Mouse (Mus musculus): Measurements from ENCODE around the gene Gtf2a2. TPM values are rescaled to one million over a fixed set of nuclear protein-coding genes. Genes with fewer than 3 reads are reported as not detected.

Gtf2a2 gene
- polyA plus RNA-seq, 1 experiment from 2014 or later = 247 TPM

GRCm38 (mm10) chr9:70024648-70025047 is 12.3 kb downstream of the Gtf2a2 start:
- H3K27ac ChIP-seq = no peak overlapping the region
- no peak overlapping the region for H3K4me3 ChIP-seq
- no peak overlapping the region for H3K4me2 ChIP-seq
- no peaks in the 10 kb centered on the region for H3K27me3 ChIP-seq
- H3K4me1 ChIP-seq = no peaks in the 10 kb centered on the region
- H3K9ac ChIP-seq = no peak overlapping the region
- no peaks in the 10 kb centered on the region for H3K9me3 ChIP-seq (replicated peaks)
- no peak for ATAC-seq
- H3K36me3 ChIP-seq (ENCODE audit: poor library complexity, severe bottlenecking) = peaks cover 8% of the 10 kb centered on the region

GRCm38 (mm10) chr9:70025365-70026012 is 13.1 kb downstream of the Gtf2a2 start:
- Histone ChIP-seq H3K4me1 (no peaks in the 10 kb centered on the region), H3K27me3 (no peaks in the 10 kb centered on the region), H3K9ac (no peak overlapping the region), H3K36me3 (ENCODE audit: poor library complexity, severe bottlenecking) (peaks cover 3% of the 10 kb centered on the region), H3K27ac (no peak overlapping the region), H3K4me2 (no peak overlapping the region), H3K4me3 (no peak overlapping the region), H3K9me3 (replicated peaks) (no peaks in the 10 kb centered on the region)
- 91% methylated on average over 2 of the region's 2 CpGs for WGBS
- no peak for ATAC-seq

- no peak for ATAC-seq
- Histone ChIP-seq H3K4me3 (no peak overlapping the region), H3K4me1 (no peaks in the 10 kb centered on the region), H3K36me3 (ENCODE audit: poor library complexity, severe bottlenecking) (no peaks in the 10 kb centered on the region), H3K27me3 (no peaks in the 10 kb centered on the region), H3K9me3 (replicated peaks) (no peaks in the 10 kb centered on the region), H3K27ac (no peak overlapping the region), H3K4me2 (no peak overlapping the region), H3K9ac (no peak overlapping the region)
- WGBS = 85% methylated on average over 1 of the region's 1 CpGs
These were observed 19.8 kb downstream of the Gtf2a2 start for GRCm38 (mm10) chr9:70032167-70032566.

GRCm38 (mm10) chr9:70033056-70033455 is 20.7 kb downstream of the Gtf2a2 start:
- Histone ChIP-seq H3K36me3 (ENCODE audit: poor library complexity, severe bottlenecking) (no peaks in the 10 kb centered on the region), H3K9ac (no peak overlapping the region), H3K4me3 (no peak overlapping the region), H3K9me3 (replicated peaks) (no peaks in the 10 kb centered on the region), H3K4me1 (no peaks in the 10 kb centered on the region), H3K27me3 (no peaks in the 10 kb centered on the region), H3K27ac (no peak overlapping the region), H3K4me2 (no peak overlapping the region)
- WGBS = 81% methylated on average over 9 of the region's 9 CpGs
- ATAC-seq = no peak

- Histone ChIP-seq H3K27me3 (no peaks in the 10 kb centered on the region), H3K27ac (no peak overlapping the region), H3K36me3 (ENCODE audit: poor library complexity, severe bottlenecking) (no peaks in the 10 kb centered on the region), H3K9me3 (replicated peaks) (no peaks in the 10 kb centered on the region), H3K4me1 (no peaks in the 10 kb centered on the region), H3K4me2 (no peak overlapping the region), H3K9ac (no peak overlapping the region), H3K4me3 (no peak overlapping the region)
- no peak for ATAC-seq
- 93% methylated on average over 7 of the region's 7 CpGs for WGBS
These were observed 22.4 kb downstream of the Gtf2a2 start for GRCm38 (mm10) chr9:70034702-70035101.

GRCm38 (mm10) chr9:70036646-70037045 is 24.3 kb downstream of the Gtf2a2 start:
- WGBS = 81% methylated on average over 4 of the region's 4 CpGs

GRCm38 (mm10) chr9:70037988-70038387 is 25.6 kb downstream of the Gtf2a2 start, which contains the start of gene Gcnt3:
Gcnt3 (minus strand) TSS chr9:70038088.
- H3K27me3 ChIP-seq = no peaks in the 10 kb centered on the region
- H3K9ac ChIP-seq = no peak within 1 kb of the TSS
- ATAC-seq = no peak
- WGBS = 91% methylated on average over 7 of the region's 7 CpGs
- H3K4me1 ChIP-seq = no peaks in the 10 kb centered on the region
- H3K9me3 ChIP-seq (replicated peaks) = no peaks in the 10 kb centered on the region
- no peak within 1 kb of the TSS for H3K4me3 ChIP-seq
- no peak within 1 kb of the TSS for H3K27ac ChIP-seq
- no peak within 1 kb of the TSS for H3K4me2 ChIP-seq
- H3K36me3 ChIP-seq (ENCODE audit: poor library complexity, severe bottlenecking) = no peaks in the 10 kb centered on the region

More at GRCm38 (mm10) chr9:70036646-70037045, 24.3 kb downstream of the Gtf2a2 start:
- no peak for ATAC-seq
- Histone ChIP-seq H3K4me1 (no peaks in the 10 kb centered on the region), H3K4me3 (no peak overlapping the region), H3K27ac (no peak overlapping the region), H3K9ac (no peak overlapping the region), H3K36me3 (ENCODE audit: poor library complexity, severe bottlenecking) (no peaks in the 10 kb centered on the region), H3K27me3 (no peaks in the 10 kb centered on the region), H3K9me3 (replicated peaks) (no peaks in the 10 kb centered on the region), H3K4me2 (no peak overlapping the region)

GRCm38 (mm10) chr9:70039597-70040385 is 27.4 kb downstream of the Gtf2a2 start:
- no peaks in the 10 kb centered on the region for H3K9me3 ChIP-seq (replicated peaks)
- WGBS = 80% methylated on average over 6 of the region's 6 CpGs
- H3K9ac ChIP-seq = no peak overlapping the region
- no peaks in the 10 kb centered on the region for H3K36me3 ChIP-seq (ENCODE audit: poor library complexity, severe bottlenecking)
- H3K4me2 ChIP-seq = no peak overlapping the region
- no peaks in the 10 kb centered on the region for H3K4me1 ChIP-seq
- no peak overlapping the region for H3K4me3 ChIP-seq
- no peak for ATAC-seq
- H3K27me3 ChIP-seq = no peaks in the 10 kb centered on the region
- no peak overlapping the region for H3K27ac ChIP-seq

- H3K4me3 ChIP-seq = no peak overlapping the region
- H3K9me3 ChIP-seq (replicated peaks) = no peaks in the 10 kb centered on the region
- H3K4me1 ChIP-seq = no peaks in the 10 kb centered on the region
- H3K36me3 ChIP-seq (ENCODE audit: poor library complexity, severe bottlenecking) = no peaks in the 10 kb centered on the region
- no peak overlapping the region for H3K27ac ChIP-seq
- WGBS = 86% methylated on average over 11 of the region's 11 CpGs
- H3K27me3 ChIP-seq = no peaks in the 10 kb centered on the region
- no peak overlapping the region for H3K4me2 ChIP-seq
- no peak overlapping the region for H3K9ac ChIP-seq
- no peak for ATAC-seq
These were observed 28.2 kb downstream of the Gtf2a2 start for GRCm38 (mm10) chr9:70040570-70040969.

- 94% methylated on average over 4 of the region's 4 CpGs for WGBS
- ATAC-seq = no peak
- no peaks in the 10 kb centered on the region for H3K27me3 ChIP-seq
- no peaks in the 10 kb centered on the region for H3K9me3 ChIP-seq (replicated peaks)
- no peak overlapping the region for H3K4me3 ChIP-seq
- no peaks in the 10 kb centered on the region for H3K36me3 ChIP-seq (ENCODE audit: poor library complexity, severe bottlenecking)
- no peak overlapping the region for H3K4me2 ChIP-seq
- no peak overlapping the region for H3K27ac ChIP-seq
- H3K4me1 ChIP-seq = no peaks in the 10 kb centered on the region
- no peak overlapping the region for H3K9ac ChIP-seq
These were observed 29.8 kb downstream of the Gtf2a2 start for GRCm38 (mm10) chr9:70042137-70042536.

GRCm38 (mm10) chr9:70042935-70043334 is 30.6 kb downstream of the Gtf2a2 start:
- H3K36me3 ChIP-seq (ENCODE audit: poor library complexity, severe bottlenecking) = no peaks in the 10 kb centered on the region
- H3K4me3 ChIP-seq = no peak overlapping the region
- WGBS = 71% methylated on average over 1 of the region's 1 CpGs
- H3K9ac ChIP-seq = no peak overlapping the region
- no peaks in the 10 kb centered on the region for H3K9me3 ChIP-seq (replicated peaks)
- ATAC-seq = no peak
- H3K4me2 ChIP-seq = no peak overlapping the region
- H3K4me1 ChIP-seq = no peaks in the 10 kb centered on the region
- H3K27me3 ChIP-seq = no peaks in the 10 kb centered on the region
- no peak overlapping the region for H3K27ac ChIP-seq

GRCm38 (mm10) chr9:70044865-70045264 is 32.5 kb downstream of the Gtf2a2 start:
- no peaks in the 10 kb centered on the region for H3K36me3 ChIP-seq (ENCODE audit: poor library complexity, severe bottlenecking)
- no peak for ATAC-seq
- no peak overlapping the region for H3K4me2 ChIP-seq
- H3K9ac ChIP-seq = no peak overlapping the region
- no peak overlapping the region for H3K27ac ChIP-seq
- H3K9me3 ChIP-seq (replicated peaks) = no peaks in the 10 kb centered on the region
- 83% methylated on average over 2 of the region's 2 CpGs for WGBS
- H3K4me3 ChIP-seq = no peak overlapping the region
- H3K27me3 ChIP-seq = no peaks in the 10 kb centered on the region
- no peaks in the 10 kb centered on the region; the same call in none of the 2 replicates for H3K4me1 ChIP-seq

Data from forebrain, embryonic 13.5 days (tissue).